Mouse (Mus musculus) liver, embryonic 14.5 days (tissue): ENCODE measurements around the gene Ypel4.

Experiments used
- CTCF ChIP-seq: IDR thresholded peaks from 2 replicates; pipeline ENCODE4 v1.5.1; 2016; ENCODE audit warnings: antibody characterized with exemption, low read depth, control low read depth
- EP300 ChIP-seq: IDR thresholded peaks from 2 replicates; pipeline ENCODE4 v1.6.1; 2016; ENCODE audit warnings: antibody characterized with exemption, low read depth

DNA sequence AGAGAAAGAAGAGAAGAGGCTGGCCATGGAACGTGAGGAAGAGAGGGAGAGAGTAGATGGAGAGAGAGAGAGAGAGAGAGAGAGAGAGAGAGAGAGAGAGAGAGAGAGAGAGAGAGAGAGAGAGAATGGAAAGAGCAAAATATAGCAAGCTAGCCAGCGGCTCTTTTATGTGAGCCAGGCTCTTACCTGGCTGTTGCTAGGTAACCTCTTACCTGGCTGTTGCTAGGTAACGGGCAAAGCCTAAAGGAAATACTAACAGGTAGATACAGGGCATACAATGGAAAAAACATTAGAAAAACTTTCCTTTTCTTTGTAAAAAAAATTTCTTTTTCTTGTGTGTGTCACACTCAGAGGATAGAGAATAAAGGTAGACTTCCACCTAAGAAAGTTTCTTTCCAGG lies 43.8 kb downstream of the Ypel4 start:
- no peak for TF ChIP-seq CTCF
- no peak for TF ChIP-seq EP300
